Mouse (Mus musculus): ENCODE results near the gene Otx2. TPM values are rescaled to one million over a fixed set of nuclear protein-coding genes. Genes with fewer than 3 reads are reported as not detected.

Otx2 gene
- polyA plus RNA-seq, 1 experiment from 2014 or later, result 13.9 TPM

DNA sequence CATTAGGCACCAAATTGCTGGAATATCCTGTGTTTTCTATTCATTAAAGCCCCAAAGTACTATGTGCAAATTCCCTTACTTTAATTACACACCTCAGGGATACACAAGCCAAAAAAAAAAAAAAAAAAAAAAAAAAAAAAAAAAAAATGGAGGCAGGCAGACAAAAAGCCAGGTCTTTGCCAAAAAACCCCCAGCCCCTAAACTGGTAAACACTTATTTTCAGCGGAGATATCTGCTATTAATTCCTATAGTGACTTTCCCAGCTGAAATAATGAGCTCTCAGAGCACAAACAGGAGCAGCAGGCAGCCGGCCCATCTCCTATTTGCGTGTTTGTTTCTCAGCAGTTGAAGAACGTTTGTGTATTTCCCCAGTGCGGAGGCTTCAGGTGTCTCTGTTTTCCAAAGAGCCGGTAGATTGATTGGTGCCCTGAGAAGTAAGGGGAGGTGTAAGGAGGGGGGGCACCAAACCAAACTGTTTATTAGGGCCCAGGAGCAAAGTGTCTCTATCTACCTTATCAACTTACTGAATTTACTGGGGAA, 34.3 kb upstream of the Otx2 start:
- no peaks in the 10 kb centered on the region; the same call in 1 of the 2 replicates for H3K4me1 ChIP-seq (replicated peaks; ENCODE audit: control insufficient read depth, insufficient read depth, low read length)
- no peak overlapping the region for H3K4me3 ChIP-seq (ENCODE audit: low read depth, low read length)
- peaks cover 26% of the 10 kb centered on the region for H3K27me3 ChIP-seq (ENCODE audit: control insufficient read depth, insufficient read depth, low read length)
- no peak for ATAC-seq (ENCODE audit: low FRiP score)
- WGBS, result under 1% methylated on average over 6 of the region's 6 CpGs
- no peak overlapping the region for H3K9ac ChIP-seq (ENCODE audit: low read depth, low read length)
- H3K9me3 ChIP-seq (ENCODE audit: control insufficient read depth, low read length), result no peaks in the 10 kb centered on the region
- no peak overlapping the region for H3K27ac ChIP-seq (ENCODE audit: low read depth, low read length)
- H3K4me2 ChIP-seq (replicated peaks; ENCODE audit: low read depth, low read length), result no peak overlapping the region
- no peaks in the 10 kb centered on the region for H3K36me3 ChIP-seq (ENCODE audit: control insufficient read depth, insufficient read depth, low read length)
- DNase-seq (ENCODE audit: low spot score), result peak; percentile 29

DNA sequence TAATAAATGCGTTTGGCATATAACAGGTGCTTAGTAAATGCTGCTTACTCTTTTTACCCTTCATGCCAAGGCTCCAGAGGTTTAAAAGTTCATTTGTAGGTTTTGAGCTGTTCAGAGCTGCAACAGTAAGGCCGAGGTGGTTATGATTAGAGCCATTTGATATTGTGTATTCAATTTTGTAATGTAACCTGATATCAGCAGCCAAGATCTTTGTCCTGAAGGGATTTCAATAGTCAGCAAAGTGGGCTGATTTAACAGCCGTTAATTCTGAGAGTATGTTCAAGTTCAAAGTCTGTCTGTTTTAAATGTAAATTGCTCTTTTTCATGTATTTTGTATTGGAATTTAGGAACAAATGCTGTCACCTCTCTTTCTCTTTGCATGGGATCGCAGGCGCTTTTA, 33.8 kb upstream of the Otx2 start:
- H3K27me3 ChIP-seq (ENCODE audit: control insufficient read depth, insufficient read depth, low read length), result peaks cover 26% of the 10 kb centered on the region
- no peak for DNase-seq (ENCODE audit: low spot score)

DNA sequence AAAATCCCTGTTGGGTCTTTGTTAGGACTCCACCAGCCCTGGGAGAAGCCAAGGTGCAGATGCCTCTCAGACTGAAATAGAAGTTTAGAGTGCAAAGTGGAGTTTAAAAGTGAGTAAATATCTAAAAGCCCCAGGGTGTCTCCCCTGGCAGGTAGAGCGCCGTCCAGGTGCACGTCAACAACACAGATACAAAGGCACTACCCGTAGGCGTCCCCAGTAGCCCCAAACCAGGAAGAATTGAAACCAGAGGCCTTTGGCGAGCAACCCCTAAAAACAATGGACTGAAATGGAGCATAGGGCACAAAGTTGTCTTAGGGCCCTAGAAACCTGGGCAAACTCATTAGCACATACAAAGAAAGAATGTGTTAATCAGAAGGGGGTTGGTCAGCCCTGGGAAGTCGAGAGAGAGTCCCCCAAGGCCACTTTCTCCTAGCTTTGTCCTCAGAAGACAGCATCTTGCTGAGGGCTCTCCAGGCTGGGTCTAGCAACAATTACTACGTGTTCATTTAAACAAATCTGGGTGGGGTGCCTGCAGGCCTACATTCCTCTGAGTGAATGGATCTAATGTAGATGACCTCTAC, 27.3 kb upstream of the Otx2 start:
- ATAC-seq (ENCODE audit: low FRiP score) (no peak), DNase-seq (ENCODE audit: low spot score) (no peak)
- H3K4me1 ChIP-seq (replicated peaks; ENCODE audit: control insufficient read depth, insufficient read depth, low read length), result no peaks in the 10 kb centered on the region
- no peaks in the 10 kb centered on the region for H3K36me3 ChIP-seq (ENCODE audit: control insufficient read depth, insufficient read depth, low read length)
- H3K4me3 ChIP-seq (ENCODE audit: low read depth, low read length), result no peak overlapping the region
- no peak overlapping the region for H3K27ac ChIP-seq (ENCODE audit: low read depth, low read length)
- peaks cover 7% of the 10 kb centered on the region; the same call in 1 of the 2 replicates for H3K27me3 ChIP-seq (ENCODE audit: control insufficient read depth, insufficient read depth, low read length)
- no peak overlapping the region for H3K4me2 ChIP-seq (replicated peaks; ENCODE audit: low read depth, low read length)
- no peaks in the 10 kb centered on the region for H3K9me3 ChIP-seq (ENCODE audit: control insufficient read depth, low read length)
- no peak overlapping the region for H3K9ac ChIP-seq (ENCODE audit: low read depth, low read length)
- WGBS, result 23% methylated on average over 8 of the region's 8 CpGs

More for the DNA sequence above, 33.8 kb upstream of the Otx2 start:
- WGBS, result 45% methylated on average over 5 of the region's 5 CpGs
- no peak for ATAC-seq (ENCODE audit: low FRiP score)
- Histone ChIP-seq H3K27ac (ENCODE audit: low read depth, low read length) (no peak overlapping the region), H3K36me3 (ENCODE audit: control insufficient read depth, insufficient read depth, low read length) (no peaks in the 10 kb centered on the region), H3K9me3 (ENCODE audit: control insufficient read depth, low read length) (no peaks in the 10 kb centered on the region), H3K4me2 (replicated peaks; ENCODE audit: low read depth, low read length) (no peak overlapping the region), H3K9ac (ENCODE audit: low read depth, low read length) (no peak overlapping the region), H3K4me3 (ENCODE audit: low read depth, low read length) (no peak overlapping the region), H3K4me1 (replicated peaks; ENCODE audit: control insufficient read depth, insufficient read depth, low read length) (no peaks in the 10 kb centered on the region; the same call in 1 of the 2 replicates)

DNA sequence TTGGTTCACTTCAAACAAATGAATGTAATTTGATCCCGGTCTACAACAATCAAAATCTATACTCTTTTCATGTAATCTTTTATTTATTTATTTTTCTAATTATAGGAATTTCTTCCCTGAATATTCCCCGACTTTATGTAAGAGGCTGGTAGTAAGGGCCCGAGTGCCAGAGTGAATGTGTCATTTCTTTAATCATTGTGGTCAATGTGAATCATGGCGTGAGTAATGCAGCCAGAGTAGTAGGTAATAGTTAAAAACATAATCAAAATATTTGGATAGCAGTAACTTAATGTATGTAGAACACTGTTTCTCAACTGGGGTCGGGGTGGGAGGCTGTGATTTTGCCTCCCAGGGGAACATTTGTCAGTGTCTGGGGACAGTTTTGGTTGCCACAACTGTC, 6.0 kb upstream of the Otx2 start:
- DNase-seq (ENCODE audit: low spot score) (no peak), ATAC-seq (ENCODE audit: low FRiP score) (no peak)
- WGBS, result 82% methylated on average over 5 of the region's 5 CpGs

DNA sequence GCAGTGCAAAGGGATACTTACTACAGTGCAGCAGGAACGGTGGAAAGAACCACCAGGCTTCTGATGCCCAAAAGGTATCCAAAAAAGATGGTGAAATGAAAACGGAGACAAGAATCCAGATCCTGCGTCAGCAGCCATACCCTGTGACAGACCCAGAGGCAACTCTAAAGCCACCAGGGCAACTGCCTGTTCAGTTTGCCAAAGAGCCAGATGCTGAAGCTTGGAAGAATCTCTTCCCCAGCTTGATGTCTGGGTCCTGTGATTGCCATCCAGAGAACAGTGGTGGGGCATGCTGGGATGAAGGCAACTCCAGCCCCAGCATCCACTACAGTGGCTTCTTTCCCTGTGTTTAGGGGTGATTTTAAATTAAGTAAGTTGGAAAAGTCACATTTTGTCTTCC, 5.1 kb upstream of the Otx2 start:
- no peaks in the 10 kb centered on the region for H3K4me1 ChIP-seq (replicated peaks; ENCODE audit: control insufficient read depth, insufficient read depth, low read length)

More for the DNA sequence above, 6.0 kb upstream of the Otx2 start:
- no peaks in the 10 kb centered on the region for H3K36me3 ChIP-seq (ENCODE audit: control insufficient read depth, insufficient read depth, low read length)
- H3K27me3 ChIP-seq (ENCODE audit: control insufficient read depth, insufficient read depth, low read length), result peaks cover 22% of the 10 kb centered on the region
- H3K9me3 ChIP-seq (ENCODE audit: control insufficient read depth, low read length), result no peaks in the 10 kb centered on the region
- H3K9ac ChIP-seq (ENCODE audit: low read depth, low read length), result no peak overlapping the region
- H3K4me2 ChIP-seq (replicated peaks; ENCODE audit: low read depth, low read length), result no peak overlapping the region
- no peaks in the 10 kb centered on the region for H3K4me1 ChIP-seq (replicated peaks; ENCODE audit: control insufficient read depth, insufficient read depth, low read length)
- no peak overlapping the region for H3K4me3 ChIP-seq (ENCODE audit: low read depth, low read length)
- H3K27ac ChIP-seq (ENCODE audit: low read depth, low read length), result no peak overlapping the region

DNA sequence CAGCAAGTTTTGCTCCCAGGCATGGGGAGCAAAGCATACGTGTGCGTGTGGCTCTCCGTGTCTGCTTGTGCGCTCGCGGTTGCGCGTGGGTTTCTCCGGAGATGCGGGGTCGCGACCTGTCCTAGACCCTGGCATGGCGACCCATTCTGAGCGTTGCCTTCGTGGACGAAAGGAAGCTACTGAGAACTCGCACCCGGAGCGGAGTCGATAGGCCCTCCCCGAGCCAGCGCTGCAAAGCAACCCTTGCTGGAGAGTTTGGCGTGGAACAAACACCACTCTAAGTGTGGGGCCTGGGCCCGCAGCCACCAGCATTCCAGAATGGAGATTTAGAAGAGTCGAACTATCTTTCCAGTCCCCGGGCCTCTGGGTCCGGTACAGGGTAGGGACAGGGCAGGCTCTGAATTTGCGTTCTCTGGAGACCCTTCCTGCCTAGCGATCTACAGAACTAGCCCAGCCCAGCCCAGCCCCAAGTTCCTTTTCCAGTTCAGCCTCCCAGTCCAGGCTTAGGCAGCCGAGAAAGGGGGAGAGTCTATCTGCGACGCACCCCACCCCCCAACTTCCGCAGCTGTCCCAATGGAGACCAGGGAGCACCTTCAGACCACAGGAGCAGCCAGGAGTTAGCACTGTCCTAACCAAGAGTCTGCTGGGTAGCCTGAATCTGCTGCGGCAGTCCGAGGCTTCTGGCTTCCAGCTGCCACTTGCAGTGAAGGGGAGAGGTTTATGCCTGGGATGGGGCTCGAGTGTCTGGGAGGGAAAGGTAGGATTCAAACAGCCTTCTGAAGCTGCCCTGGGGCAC, 615 bp upstream of the Otx2 start:
- no peak overlapping the region for H3K27ac ChIP-seq (ENCODE audit: low read depth, low read length)
- peak; percentile 45 for DNase-seq (ENCODE audit: low spot score)
- H3K4me1 ChIP-seq (replicated peaks; ENCODE audit: control insufficient read depth, insufficient read depth, low read length), result no peaks in the 10 kb centered on the region
- H3K27me3 ChIP-seq (ENCODE audit: control insufficient read depth, insufficient read depth, low read length), result peaks cover 69% of the 10 kb centered on the region
- H3K9me3 ChIP-seq (ENCODE audit: control insufficient read depth, low read length), result no peaks in the 10 kb centered on the region
- no peak overlapping the region for H3K9ac ChIP-seq (ENCODE audit: low read depth, low read length)
- no peak overlapping the region; the same call in 1 of the 2 replicates for H3K4me2 ChIP-seq (replicated peaks; ENCODE audit: low read depth, low read length)
- H3K36me3 ChIP-seq (ENCODE audit: control insufficient read depth, insufficient read depth, low read length), result no peaks in the 10 kb centered on the region
- ATAC-seq (ENCODE audit: low FRiP score), result peak; percentile 49; the same call in 1 of the 2 replicates
- under 1% methylated on average over 36 of the region's 36 CpGs for WGBS
- H3K4me3 ChIP-seq (ENCODE audit: low read depth, low read length), result no peak overlapping the region

More for the DNA sequence above, 5.1 kb upstream of the Otx2 start:
- no peak overlapping the region for H3K4me2 ChIP-seq (replicated peaks; ENCODE audit: low read depth, low read length)
- H3K27ac ChIP-seq (ENCODE audit: low read depth, low read length), result no peak overlapping the region
- H3K36me3 ChIP-seq (ENCODE audit: control insufficient read depth, insufficient read depth, low read length), result no peaks in the 10 kb centered on the region
- ATAC-seq (ENCODE audit: low FRiP score) (no peak), DNase-seq (ENCODE audit: low spot score) (no peak)
- H3K4me3 ChIP-seq (ENCODE audit: low read depth, low read length), result no peak overlapping the region
- 86% methylated on average over 3 of the region's 3 CpGs for WGBS
- H3K9ac ChIP-seq (ENCODE audit: low read depth, low read length), result no peak overlapping the region
- peaks cover 31% of the 10 kb centered on the region for H3K27me3 ChIP-seq (ENCODE audit: control insufficient read depth, insufficient read depth, low read length)
- no peaks in the 10 kb centered on the region for H3K9me3 ChIP-seq (ENCODE audit: control insufficient read depth, low read length)

DNA sequence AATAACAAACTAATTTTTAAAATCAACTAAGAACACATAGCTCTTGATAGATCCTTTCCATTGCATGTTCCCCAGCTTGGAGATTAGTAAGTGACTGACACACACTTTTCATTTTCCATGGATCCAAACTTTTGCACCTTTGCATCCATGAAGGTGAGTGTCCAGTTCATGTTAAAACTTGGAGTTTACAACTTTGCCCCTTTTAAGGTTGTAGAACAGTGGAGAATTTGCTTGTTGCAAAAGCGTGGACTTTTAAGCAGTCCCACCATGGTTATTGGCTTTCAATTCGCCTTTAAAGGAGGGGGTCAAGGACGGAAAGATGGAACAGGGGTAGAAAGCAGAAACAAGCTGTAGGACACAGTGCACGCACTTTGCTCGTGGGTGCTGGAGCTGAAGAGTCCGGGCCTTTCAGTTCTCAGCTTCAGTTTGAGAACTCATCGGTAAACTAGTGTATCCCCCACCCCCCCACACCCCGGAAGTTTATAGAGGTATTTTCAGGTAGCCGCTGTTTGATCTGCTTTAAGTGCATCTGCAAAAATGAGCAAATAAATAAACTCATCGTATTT, 925 bp downstream of the Otx2 start:
- Histone ChIP-seq H3K4me1 (replicated peaks; ENCODE audit: control insufficient read depth, insufficient read depth, low read length) (no peaks in the 10 kb centered on the region), H3K9ac (ENCODE audit: low read depth, low read length) (no peak overlapping the region), H3K4me3 (ENCODE audit: low read depth, low read length) (no peak overlapping the region), H3K27ac (ENCODE audit: low read depth, low read length) (no peak overlapping the region), H3K27me3 (ENCODE audit: control insufficient read depth, insufficient read depth, low read length) (peaks cover 83% of the 10 kb centered on the region), H3K36me3 (ENCODE audit: control insufficient read depth, insufficient read depth, low read length) (no peaks in the 10 kb centered on the region), H3K9me3 (ENCODE audit: control insufficient read depth, low read length) (no peaks in the 10 kb centered on the region), H3K4me2 (replicated peaks; ENCODE audit: low read depth, low read length) (no peak overlapping the region)
- DNase-seq (ENCODE audit: low spot score) (peak; percentile 48), ATAC-seq (ENCODE audit: low FRiP score) (no peak)
- 17% methylated on average over 10 of the region's 10 CpGs for WGBS

DNA sequence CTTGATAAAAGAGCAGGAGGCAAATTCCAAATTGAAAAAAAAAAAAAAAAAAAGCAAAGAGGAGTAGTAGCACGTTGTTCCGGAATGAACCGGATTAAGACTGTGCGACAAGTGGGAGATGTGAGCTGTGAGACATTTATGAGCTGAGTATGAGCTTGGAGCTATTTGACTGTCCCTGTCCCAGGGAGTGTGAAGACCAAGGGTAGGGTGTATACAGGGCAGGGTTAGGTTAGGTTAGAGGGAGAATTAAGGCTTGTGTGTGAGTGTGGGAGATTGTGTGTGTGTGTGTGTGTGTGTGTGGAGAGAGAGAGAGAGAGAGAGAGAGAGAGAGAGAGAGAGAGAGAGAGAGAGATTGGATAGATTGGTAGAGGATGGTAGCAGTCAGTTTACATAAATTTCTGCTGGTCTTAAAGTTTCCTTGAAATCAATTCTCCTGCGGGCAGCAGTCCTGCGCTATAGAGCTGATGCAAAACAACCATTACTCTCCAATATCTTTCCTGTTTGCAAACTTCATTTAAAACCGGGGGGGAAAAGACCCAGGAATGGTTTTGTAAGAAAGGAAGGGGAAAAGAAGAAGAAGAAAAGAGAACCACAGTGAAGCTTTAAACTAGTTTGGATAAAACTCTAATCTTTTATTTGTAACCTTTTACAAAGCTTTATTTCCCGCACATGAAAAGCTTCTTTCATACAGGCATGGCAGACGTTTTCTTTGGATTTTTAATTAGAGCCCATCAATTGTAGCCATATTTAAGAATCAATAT, 2.0 kb downstream of the Otx2 start:
- no peak overlapping the region for H3K9ac ChIP-seq (ENCODE audit: low read depth, low read length)
- H3K27ac ChIP-seq (ENCODE audit: low read depth, low read length), result no peak overlapping the region
- peaks cover 91% of the 10 kb centered on the region for H3K27me3 ChIP-seq (ENCODE audit: control insufficient read depth, insufficient read depth, low read length)
- H3K4me1 ChIP-seq (replicated peaks; ENCODE audit: control insufficient read depth, insufficient read depth, low read length), result no peaks in the 10 kb centered on the region
- H3K4me2 ChIP-seq (replicated peaks; ENCODE audit: low read depth, low read length), result no peak overlapping the region
- no peak overlapping the region for H3K4me3 ChIP-seq (ENCODE audit: low read depth, low read length)
- WGBS, result 33% methylated on average over 9 of the region's 9 CpGs
- no peak for ATAC-seq (ENCODE audit: low FRiP score)
- peak; percentile 44 for DNase-seq (ENCODE audit: low spot score)
- H3K36me3 ChIP-seq (ENCODE audit: control insufficient read depth, insufficient read depth, low read length), result no peaks in the 10 kb centered on the region
- no peaks in the 10 kb centered on the region for H3K9me3 ChIP-seq (ENCODE audit: control insufficient read depth, low read length)

Measured in hindbrain, embryonic 11.5 days (tissue).